Mouse (Mus musculus) MEL (cell line): ENCODE results near the gene Proca1. TPM values are rescaled to one million over a fixed set of nuclear protein-coding genes. Genes with fewer than 3 reads are reported as not detected.
A peak's percentile ranks its signal among the peaks of the same experiment; 100 is the strongest.

Source experiments
- DNase-seq: peaks from one replicate; pipeline ENCODE4 v3.0.0; 2011; ENCODE audit warnings: low read depth, low spot score
- H3K27ac ChIP-seq: 2 replicates; pipeline ENCODE4 v1.5.1; 2012; ENCODE audit warnings: low read depth, mild to moderate bottlenecking, control low read depth, low read length, moderate library complexity; ENCODE audit not compliant: control insufficient read depth
- H3K27me3 ChIP-seq, 2 experiments: fragments of 150-350 bp in 1 of 2; sonication (generic) in 1 of 2; 2 replicates each; pipeline ENCODE4 v1.6.1; 2012; ENCODE audit warnings: low read length in 2 of 2, mild to moderate bottlenecking in 2 of 2, improper control_type of control experiment in 1 of 2, moderate library complexity in 1 of 2; ENCODE audit not compliant: insufficient read depth in 2 of 2, control insufficient read depth in 1 of 2
- H3K36me3 ChIP-seq, 2 experiments: 2 replicates each; pipeline ENCODE4 v1.6.1; 2012 to 2014; ENCODE audit warnings: low read length in 2 of 2, improper control_type of control experiment in 1 of 2, inconsistent platforms in 1 of 2, mild to moderate bottlenecking in 1 of 2; ENCODE audit not compliant: insufficient read depth in 2 of 2, control insufficient read depth in 1 of 2
- H3K4me1 ChIP-seq, 2 experiments: fragments of 150-350 bp in 1 of 2; sonication (generic) in 1 of 2; 2 replicates each; pipeline ENCODE4 v1.6.1; 2012; ENCODE audit warnings: low read length in 2 of 2, improper control_type of control experiment in 1 of 2, mild to moderate bottlenecking in 1 of 2; ENCODE audit not compliant: insufficient read depth in 2 of 2, control insufficient read depth in 1 of 2
- H3K4me3 ChIP-seq, 2 experiments: fragments of 150-350 bp in 1 of 2; sonication (generic) in 1 of 2; 2 replicates each; pipeline ENCODE4 v1.5.1; 2012; ENCODE audit warnings: low read depth in 2 of 2, low read length in 2 of 2, mild to moderate bottlenecking in 2 of 2, moderate library complexity in 2 of 2, control low read depth in 1 of 2, improper control_type of control experiment in 1 of 2; ENCODE audit not compliant: control insufficient read depth in 1 of 2, insufficient read depth in 1 of 2
- H3K79me2 ChIP-seq: 2 replicates; pipeline ENCODE4 v1.6.1; 2012; ENCODE audit warnings: mild to moderate bottlenecking, low read length, moderate library complexity; ENCODE audit not compliant: control insufficient read depth, poor library complexity, insufficient read depth
- H3K9ac ChIP-seq: 2 replicates; pipeline ENCODE4 v1.6.1; 2012; ENCODE audit warnings: low read depth, mild to moderate bottlenecking, control low read depth, low read length, moderate library complexity; ENCODE audit not compliant: control insufficient read depth, poor library complexity, severe bottlenecking
- H3K9me3 ChIP-seq: fragments of 150-350 bp; sonication (generic); replicated peaks from 2 replicates; pipeline ENCODE4 v1.6.1; 2012; ENCODE audit warnings: mild to moderate bottlenecking, low read length, improper control_type of control experiment, moderate library complexity; ENCODE audit not compliant: insufficient read depth
- CHD1 ChIP-seq: IDR thresholded peaks from 2 replicates; pipeline ENCODE4 v1.6.1; 2012; ENCODE audit warnings: low read depth, mild to moderate bottlenecking, inconsistent platforms, low read length, improper control_type of control experiment
- CHD2 ChIP-seq: IDR thresholded peaks from 2 replicates; pipeline ENCODE4 v1.6.1; 2011; ENCODE audit warnings: low read length, improper control_type of control experiment
- CTCF ChIP-seq, 3 experiments: IDR thresholded peaks in 2 of 3; conservative IDR thresholded peaks in 1 of 3; 2 replicates each; pipeline ENCODE4 v1.5.1; 2011 to 2012; ENCODE audit warnings: low read length in 3 of 3, low read depth in 2 of 3, mild to moderate bottlenecking in 2 of 3, improper control_type of control experiment in 1 of 3, inconsistent platforms in 1 of 3, mixed read lengths in 1 of 3, moderate library complexity in 1 of 3; ENCODE audit not compliant: control insufficient read depth in 1 of 3, insufficient read depth in 1 of 3, poor library complexity in 1 of 3, severe bottlenecking in 1 of 3
- ELF1 ChIP-seq: IDR thresholded peaks from 2 replicates; pipeline ENCODE4 v1.6.1; 2014; ENCODE audit warnings: low read depth, mild to moderate bottlenecking, inconsistent platforms, low read length, improper control_type of control experiment, moderate library complexity
- GABPA ChIP-seq: IDR thresholded peaks from 2 replicates; pipeline ENCODE4 v1.6.1; 2012; ENCODE audit warnings: low read depth, mild to moderate bottlenecking, inconsistent platforms, low read length, improper control_type of control experiment, moderate library complexity
- HCFC1 ChIP-seq: IDR thresholded peaks from 2 replicates; pipeline ENCODE4 v1.6.1; 2012; ENCODE audit warnings: low read depth, mild to moderate bottlenecking, inconsistent platforms, low read length, improper control_type of control experiment, moderate library complexity
- JUND ChIP-seq: IDR thresholded peaks from 2 replicates; pipeline ENCODE4 v1.6.1; 2011; ENCODE audit warnings: low read depth, mild to moderate bottlenecking, improper control_type of control experiment, low read length
- KAT2A ChIP-seq: conservative IDR thresholded peaks from 2 replicates; pipeline ENCODE4 v1.6.1; 2012; ENCODE audit warnings: low read depth, low read length, improper control_type of control experiment, inconsistent platforms
- MAZ ChIP-seq: IDR thresholded peaks from 2 replicates; pipeline ENCODE4 v1.6.1; 2012; ENCODE audit warnings: low read depth, mild to moderate bottlenecking, inconsistent platforms, low read length, improper control_type of control experiment
- MYB ChIP-seq: IDR thresholded peaks from 2 replicates; pipeline ENCODE4 v1.6.1; 2011; ENCODE audit warnings: mild to moderate bottlenecking, low read depth, low read length, improper control_type of control experiment
- NELFE ChIP-seq: IDR thresholded peaks from 2 replicates; pipeline ENCODE4 v1.6.1; 2011; ENCODE audit warnings: low read depth, low read length, improper control_type of control experiment
- NRF1 ChIP-seq: IDR thresholded peaks from 2 replicates; pipeline ENCODE4 v1.6.1; 2014; ENCODE audit warnings: low read depth, mild to moderate bottlenecking, inconsistent platforms, low read length, improper control_type of control experiment, moderate library complexity; ENCODE audit not compliant: poor library complexity, insufficient read depth, severe bottlenecking
- POLR2AphosphoS2 ChIP-seq: IDR thresholded peaks from 2 replicates; pipeline ENCODE4 v1.6.1; 2011; ENCODE audit warnings: low read length, improper control_type of control experiment
- RAD21 ChIP-seq: IDR thresholded peaks from 2 replicates; pipeline ENCODE4 v1.6.1; 2011; ENCODE audit warnings: mild to moderate bottlenecking, low read depth, low read length, improper control_type of control experiment
- SIN3A ChIP-seq: IDR thresholded peaks from 2 replicates; pipeline ENCODE4 v1.6.1; 2012; ENCODE audit warnings: low read length, improper control_type of control experiment, inconsistent platforms
- TAL1 ChIP-seq: IDR thresholded peaks from 2 replicates; pipeline ENCODE4 v1.6.1; 2012; ENCODE audit warnings: mild to moderate bottlenecking, inconsistent platforms, low read length, moderate library complexity, mixed read lengths
- TCF12 ChIP-seq: IDR thresholded peaks from 2 replicates; pipeline ENCODE4 v1.6.1; 2014; ENCODE audit warnings: low read depth, mild to moderate bottlenecking, inconsistent platforms, low read length, improper control_type of control experiment, moderate library complexity
- ZC3H11A ChIP-seq: IDR thresholded peaks from 2 replicates; pipeline ENCODE4 v1.6.1; 2012; ENCODE audit warnings: low read depth, mild to moderate bottlenecking, inconsistent platforms, low read length, improper control_type of control experiment
- ZKSCAN1 ChIP-seq: IDR thresholded peaks from 2 replicates; pipeline ENCODE4 v1.6.1; 2012; ENCODE audit warnings: low read depth, mild to moderate bottlenecking, inconsistent platforms, low read length, improper control_type of control experiment, moderate library complexity
- ZMIZ1 ChIP-seq: IDR thresholded peaks from 2 replicates; pipeline ENCODE4 v1.6.1; 2012; ENCODE audit warnings: low read depth, mild to moderate bottlenecking, inconsistent platforms, low read length, improper control_type of control experiment, moderate library complexity
- polyA plus RNA-seq, 2 experiments: library from polyadenylated mRNA; stranded (reverse) in 1 of 2; unstranded in 1 of 2; fragments of >175 nt in 1 of 2; fragments of >200 nt in 1 of 2; gene quantifications; 2 replicates each; pipeline versions ENCODE4 v1.2.1 to v1.2.4; 2012; ENCODE audit warnings: low replicate concordance in 2 of 2, low read depth in 1 of 2; ENCODE audit not compliant: insufficient read length in 2 of 2, insufficient read depth in 1 of 2, missing spikeins in 1 of 2
- total RNA-seq: library from RNA; depleted of rRNA; stranded (reverse); fragments of 300-350 nt; gene quantifications from 2 replicates; pipeline ENCODE4 v1.2.3, GENCODE M21; 2012

Gene Proca1
- total and polyA plus RNA-seq, 3 experiments, result 0.15 to 0.54 TPM; not detected in 1

- Histone ChIP-seq H3K27me3 (no peaks in the 10 kb centered on the region), H3K27ac (no peak overlapping the region), H3K36me3 (peaks cover 0 to 23% of the 10 kb centered on the region in 2 experiments; a peak in 2 of 4 replicates), H3K4me3 (no peak overlapping the region), H3K9ac (no peak overlapping the region; the same call in 1 of the 2 replicates), H3K4me1 (peaks cover 20 to 37% of the 10 kb centered on the region in 2 experiments), H3K79me2 (peaks cover 13% of the 10 kb centered on the region), H3K9me3 (no peaks in the 10 kb centered on the region)
- DNase-seq, result peak; percentile 54
- TF ChIP-seq SIN3A (peak; percentile 28), KAT2A (no peak)
Measured at GRCm38 (mm10) chr11:78166640-78167039, 26.6 kb upstream of the Proca1 start.

- TF ChIP-seq ZMIZ1 (no peak), MAZ (no peak), POLR2AphosphoS2 (no peak), RAD21 (no peak), HCFC1 (no peak), MYB (no peak), ZKSCAN1 (no peak), CHD1 (no peak), TAL1 (no peak), CHD2 (no peak), GABPA (no peak), ELF1 (no peak), NRF1 (no peak), ZC3H11A (no peak), JUND (no peak), NELFE (no peak), KAT2A (no peak), TCF12 (no peak), CTCF (IDR thresholded peaks at IDR 0.05 in 2 of 3, conservative IDR thresholded peaks at IDR 0.05 in 1 of 3; ENCODE audit: control insufficient read depth in 1 of 3, insufficient read depth in 1 of 3, low read depth in 2 of 3, low read length in 3 of 3, poor library complexity in 1 of 3, severe bottlenecking in 1 of 3) (no peak)
- DNase-seq, result no peak
- peaks cover 13% of the 10 kb centered on the region for H3K79me2 ChIP-seq
- no peak overlapping the region for H3K4me3 ChIP-seq
- H3K9me3 ChIP-seq, result no peaks in the 10 kb centered on the region
- H3K27me3 ChIP-seq, result no peaks in the 10 kb centered on the region
- H3K9ac ChIP-seq, result no peak overlapping the region
- H3K4me1 ChIP-seq, result peaks cover 20 to 37% of the 10 kb centered on the region in 2 experiments
- no peak overlapping the region for H3K27ac ChIP-seq
- H3K36me3 ChIP-seq, result peaks cover 0 to 23% of the 10 kb centered on the region in 2 experiments; a peak in 2 of 4 replicates
Measured at GRCm38 (mm10) chr11:78167257-78167959, 25.8 kb upstream of the Proca1 start.
